Mouse (Mus musculus): Measurements from ENCODE around the gene Shcbp1l.
"Not testable (repeated sequence)": the region's sequence is repeated elsewhere in the genome, so short reads cannot be mapped to it uniquely, and the experiment has no call there.

Gene Shcbp1l

GRCm38 (mm10) chr1:153431158-153431557 lies 6.2 kb downstream of the Shcbp1l start:
- no peak for DNase-seq

DNA sequence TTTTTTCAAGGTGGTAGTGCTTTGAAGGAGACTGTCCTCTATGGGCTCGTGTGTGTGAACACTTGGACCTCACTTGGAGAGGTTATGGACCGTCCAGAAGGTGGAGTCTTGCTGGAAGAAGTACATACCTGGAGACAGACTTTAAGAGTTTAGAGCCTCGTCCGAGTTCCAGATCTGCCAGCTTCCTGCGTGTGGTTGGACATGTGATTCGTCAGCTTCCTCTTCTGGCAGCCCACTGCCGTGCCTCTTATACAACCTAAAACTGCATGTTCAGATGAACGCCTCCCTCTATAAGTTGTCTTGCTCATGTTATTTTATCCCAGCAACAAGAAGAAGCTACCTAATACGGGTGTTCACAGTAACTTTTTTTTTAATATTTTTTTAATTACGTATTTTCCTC lies 6.7 kb downstream of the Shcbp1l start:
- DNase-seq: no peak

DNA sequence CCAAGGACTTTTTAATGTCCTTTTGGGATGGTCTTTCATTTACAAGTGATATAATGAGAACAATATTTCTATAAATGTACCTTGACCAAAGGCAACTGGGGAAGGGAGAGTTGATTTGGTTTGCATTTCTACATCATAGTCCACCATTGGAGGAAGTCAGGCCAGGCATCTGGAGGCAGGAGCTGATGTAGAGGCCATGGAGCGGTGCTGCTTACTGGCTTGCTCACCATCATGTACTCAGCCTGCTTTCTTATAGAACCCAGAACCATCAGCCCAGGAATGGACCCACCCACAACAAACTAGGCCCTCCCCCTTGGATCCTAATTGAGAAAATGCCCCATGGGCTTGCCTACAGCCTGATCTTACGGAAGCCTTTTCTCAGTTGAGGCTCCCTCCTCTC lies 7.4 kb downstream of the Shcbp1l start:
- no peak for DNase-seq

DNA sequence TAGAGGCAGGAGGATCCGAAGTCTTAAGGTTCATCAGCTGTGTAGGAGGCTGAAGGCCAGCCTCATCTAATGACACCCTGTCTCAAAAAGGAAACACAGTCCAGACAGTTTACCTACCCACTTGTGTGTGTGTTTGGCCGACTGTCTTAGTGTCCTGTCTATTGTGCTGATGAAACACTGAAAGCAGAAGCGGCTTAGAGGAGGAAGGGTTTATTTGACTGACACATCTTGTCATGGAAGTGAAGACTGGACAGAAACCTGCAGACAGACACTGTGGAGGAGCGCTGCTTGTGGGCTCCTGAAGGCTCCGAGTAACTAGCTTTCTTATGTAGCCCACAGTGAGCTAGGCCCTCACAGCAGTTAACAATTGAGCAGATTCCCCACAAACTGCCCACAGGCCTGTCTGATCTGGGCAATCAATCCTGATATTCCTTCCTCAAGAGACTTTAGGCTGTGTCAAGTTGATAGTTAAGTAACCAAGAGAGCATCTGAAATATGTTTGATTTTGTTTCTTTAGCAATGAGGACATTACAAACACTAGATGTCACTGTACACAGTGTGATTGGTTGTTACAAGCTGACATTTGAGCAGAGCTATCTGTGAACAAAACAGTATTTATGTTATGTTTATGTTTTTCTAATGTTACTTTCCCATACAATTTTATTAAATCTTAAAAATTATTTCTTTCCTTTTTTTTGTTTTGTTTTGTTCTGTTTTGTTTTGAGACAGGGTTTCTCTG lies 9.1 kb downstream of the Shcbp1l start:
- DNase-seq: no peak

- DNase-seq: no peak
Measured at GRCm38 (mm10) chr1:153437536-153437935, 12.6 kb downstream of the Shcbp1l start.

- DNase-seq: no peak
Measured at GRCm38 (mm10) chr1:153440752-153441151, 15.8 kb downstream of the Shcbp1l start.

DNA sequence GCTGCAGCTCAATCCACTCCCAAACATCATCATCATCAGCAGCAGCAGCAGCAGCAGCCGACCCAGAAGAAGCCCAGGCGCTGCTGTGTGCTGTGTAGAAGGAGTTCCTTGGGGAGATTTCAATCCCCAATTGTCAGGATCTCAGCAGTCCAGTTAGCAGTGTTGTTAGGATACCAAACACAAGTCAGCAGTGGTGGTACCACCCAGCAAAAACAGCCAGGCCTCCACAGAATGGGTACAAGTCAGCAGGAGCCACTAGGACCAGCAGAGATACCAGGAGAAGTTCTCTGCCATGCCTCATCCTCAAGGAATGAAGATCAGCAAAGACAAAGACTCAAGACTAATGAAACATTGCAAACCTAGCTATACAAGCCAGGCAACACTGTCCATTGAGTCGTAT lies 16.7 kb downstream of the Shcbp1l start:
- no peak for DNase-seq

DNA sequence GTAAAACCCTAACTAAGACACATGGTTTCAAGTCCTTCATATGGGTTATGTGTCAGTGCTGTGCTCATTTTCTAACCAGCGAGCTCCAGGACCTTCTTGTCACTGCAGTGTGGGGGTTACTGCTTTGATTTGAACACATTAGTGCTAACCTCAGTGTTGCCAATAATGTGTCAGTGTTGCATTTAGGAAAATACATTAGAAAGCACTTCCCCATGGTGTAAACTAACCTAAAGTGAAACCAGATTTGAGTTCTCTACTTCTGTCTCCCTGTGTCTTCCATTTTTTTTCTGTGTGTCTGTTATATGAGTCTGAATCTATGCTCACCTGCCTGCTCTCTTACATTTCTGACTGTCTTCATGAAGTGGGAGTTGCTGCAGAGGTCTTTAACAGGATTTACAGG lies 18.1 kb downstream of the Shcbp1l start:
- no peak for DNase-seq

DNA sequence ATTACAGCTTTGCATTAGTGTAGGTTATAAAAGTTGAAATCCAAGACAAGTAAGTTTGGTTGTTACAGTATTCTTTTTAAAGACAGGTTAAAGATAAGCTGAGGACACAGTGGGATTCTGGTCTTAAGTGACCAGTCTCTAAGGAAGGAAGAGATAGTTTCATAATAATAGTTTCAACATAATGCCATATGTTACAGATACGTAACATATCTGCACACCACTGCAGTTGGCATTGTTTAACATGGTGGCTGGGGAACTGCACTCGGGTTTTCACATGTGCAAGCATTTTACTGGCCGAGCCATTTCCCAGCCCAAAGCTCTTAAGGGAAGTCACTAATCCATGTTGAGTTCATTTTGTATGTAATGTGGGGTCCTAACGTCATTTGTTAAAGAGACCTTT lies 18.7 kb downstream of the Shcbp1l start:
- no peak for DNase-seq

DNA sequence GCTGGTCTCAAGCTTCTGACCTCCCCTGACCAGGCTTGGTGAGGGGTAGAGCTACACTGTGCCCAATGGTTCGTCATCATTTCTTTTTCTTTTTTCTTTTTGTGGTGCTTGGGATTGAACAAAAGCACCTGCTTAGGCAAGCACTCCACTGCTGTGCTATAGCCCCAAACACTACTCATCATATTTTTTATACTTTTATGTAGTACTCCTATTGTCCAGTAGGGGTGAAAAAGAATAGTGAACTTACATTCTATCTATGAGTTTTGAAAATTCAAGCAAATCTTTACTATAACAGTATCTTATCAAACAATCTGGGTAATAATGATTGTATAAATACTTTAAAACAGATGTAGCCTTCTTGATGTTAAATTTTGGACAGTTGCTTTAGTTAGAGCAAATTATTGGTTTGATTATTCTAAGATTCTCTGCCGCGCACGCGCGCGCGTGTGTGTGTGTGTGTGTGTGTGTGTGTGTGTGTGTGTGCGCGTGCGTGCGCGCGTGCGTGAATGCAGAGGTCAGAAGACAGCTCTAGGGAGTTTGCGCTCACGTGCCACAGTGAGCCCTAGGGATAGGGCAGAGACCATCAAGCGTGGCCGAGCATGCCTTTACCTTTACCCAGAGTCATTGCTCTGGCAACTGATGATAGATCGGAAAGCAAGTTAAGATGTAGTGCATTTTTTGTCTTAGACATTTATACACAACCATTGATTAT lies 21.3 kb downstream of the Shcbp1l start:
- DNase-seq: no peak

GRCm38 (mm10) chr1:153451237-153452154 lies 26.5 kb downstream of the Shcbp1l start:
- DNase-seq: peak; percentile 14 to 22

DNA sequence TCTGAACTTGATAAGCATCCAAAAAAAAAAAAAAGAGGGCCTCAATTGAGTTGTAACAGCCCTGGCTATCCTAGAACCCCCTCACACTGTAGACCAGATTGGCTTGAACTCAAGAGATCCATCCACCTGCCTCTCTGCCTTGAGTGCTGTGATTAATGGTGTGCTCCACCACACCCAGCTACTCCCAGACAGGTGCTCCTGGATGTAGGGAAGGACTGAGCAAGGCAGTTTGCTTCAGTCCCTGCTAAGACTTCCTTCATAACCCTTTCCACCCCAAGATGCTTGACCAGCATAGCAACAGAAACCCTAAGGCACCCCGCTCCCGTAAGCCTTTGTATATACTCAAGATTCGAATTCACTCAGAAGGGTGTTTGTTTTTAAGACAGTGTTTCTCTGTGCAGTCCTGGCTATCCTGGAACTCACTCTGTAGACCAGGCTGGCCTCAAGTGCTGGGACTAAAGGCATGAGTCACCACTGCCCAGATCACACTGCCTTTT lies 28.2 kb downstream of the Shcbp1l start:
- no peak for DNase-seq

DNA sequence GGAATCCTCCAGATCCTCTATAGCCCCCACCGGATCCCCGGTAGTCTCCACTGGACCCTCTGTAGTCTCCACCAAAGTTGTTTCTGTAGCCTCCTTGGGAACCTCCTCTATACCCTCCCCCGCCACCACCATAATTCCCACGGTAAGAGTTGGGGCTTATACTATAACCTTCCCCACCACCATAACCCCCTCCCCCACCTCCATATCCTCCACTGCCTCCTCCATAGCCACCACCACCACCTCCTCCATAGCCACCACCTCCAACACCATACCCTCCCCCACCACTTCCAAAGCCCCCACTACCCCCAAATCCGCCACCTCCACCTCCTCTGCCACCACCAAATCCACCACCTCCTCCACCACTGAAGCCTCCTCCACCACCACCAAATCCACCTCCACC lies 31.2 kb downstream of the Shcbp1l start:
- DNase-seq: no peak

- no peak for DNase-seq
Measured at GRCm38 (mm10) chr1:153461796-153462195, 36.8 kb downstream of the Shcbp1l start.

DNA sequence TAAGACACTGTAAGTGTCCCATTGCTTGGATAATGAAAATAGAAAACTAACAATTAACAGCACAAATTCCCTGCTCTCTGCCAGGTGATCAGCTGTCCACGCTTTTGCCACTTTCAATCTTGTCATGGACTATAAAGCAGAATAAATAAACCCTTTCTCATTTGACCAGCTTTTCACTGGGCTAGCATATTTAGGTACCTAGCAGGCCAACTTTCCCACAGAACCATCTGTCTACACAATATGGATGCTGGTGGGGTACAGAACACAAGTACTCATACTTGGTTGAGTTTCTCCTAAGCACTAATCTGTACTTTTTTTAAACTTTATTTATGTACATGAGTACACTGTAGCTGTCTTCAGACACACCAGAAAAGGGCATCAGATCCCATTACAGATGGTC lies 54.3 kb downstream of the Shcbp1l start:
- peak; percentile 9 to 21 for DNase-seq

DNA sequence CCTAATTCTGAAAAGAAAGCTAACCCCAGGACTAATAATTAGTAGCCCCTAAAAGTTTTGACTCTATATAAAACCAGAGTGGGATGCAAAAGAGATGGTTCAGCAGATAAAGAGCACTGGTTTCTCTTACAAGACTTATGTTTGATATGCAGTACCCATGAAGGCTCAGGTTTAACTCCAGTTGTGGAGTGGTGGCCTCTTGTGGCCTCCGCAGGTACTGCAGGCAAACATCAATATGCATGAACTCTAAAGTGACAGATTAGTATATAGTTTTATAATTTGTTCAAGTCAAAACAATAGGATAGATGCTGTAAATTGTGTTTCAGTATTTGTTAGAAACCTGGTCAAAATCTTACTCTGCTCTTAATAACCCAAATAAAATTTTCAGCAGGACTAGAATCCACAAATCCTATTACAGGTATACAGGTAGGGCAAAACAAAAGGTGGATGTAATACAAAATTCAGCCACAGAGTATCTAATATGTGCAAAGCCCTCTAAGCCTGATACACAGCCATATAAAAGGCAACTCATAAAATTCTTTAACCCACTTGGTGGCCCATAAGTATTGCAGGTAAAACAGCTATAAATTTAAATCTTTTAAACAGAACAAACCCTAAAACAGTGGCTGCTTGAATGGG lies 55.5 kb downstream of the Shcbp1l start:
- peak; percentile 56 to 67 for DNase-seq

- no peak for DNase-seq
Measured at GRCm38 (mm10) chr1:153481025-153481412, 56.1 kb downstream of the Shcbp1l start.

GRCm38 (mm10) chr1:153485201-153485796 lies 60.3 kb downstream of the Shcbp1l start:
- no peak for DNase-seq

GRCm38 (mm10) chr1:153486120-153486519 lies 61.2 kb downstream of the Shcbp1l start:
- not testable (repeated sequence) for DNase-seq

- peak; percentile 39 to 48 for DNase-seq
Measured at GRCm38 (mm10) chr1:153486767-153487499, 62.0 kb downstream of the Shcbp1l start.

DNA sequence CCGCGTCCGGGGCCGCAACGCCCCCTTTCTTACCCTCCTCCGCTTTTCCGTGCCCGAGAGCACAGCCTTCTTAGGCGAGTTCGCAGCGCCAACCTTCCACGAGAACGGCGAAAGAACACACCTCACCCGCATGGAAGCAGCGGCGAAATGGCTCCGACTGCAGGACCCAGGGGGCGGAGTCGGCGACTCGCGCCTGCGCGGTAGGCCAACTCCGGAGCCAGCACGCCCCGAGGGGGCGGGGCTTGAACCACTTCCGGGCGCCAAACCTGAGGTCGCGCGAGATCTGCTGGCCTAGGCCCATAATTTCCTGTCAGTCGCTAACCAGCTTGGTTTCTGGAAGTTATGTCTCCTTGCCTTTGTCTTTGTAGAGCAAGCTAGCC lies 62.5 kb downstream of the Shcbp1l start, which contains the start of gene Dhx9:
Gene Dhx9 (minus strand): TSS at position 161 of the 380 bp plus-strand sequence.
- DNase-seq: peak; percentile 98 to 100
